16 mouse cellular contexts compared by ENCODE assay signal in the genomic region with DNA sequence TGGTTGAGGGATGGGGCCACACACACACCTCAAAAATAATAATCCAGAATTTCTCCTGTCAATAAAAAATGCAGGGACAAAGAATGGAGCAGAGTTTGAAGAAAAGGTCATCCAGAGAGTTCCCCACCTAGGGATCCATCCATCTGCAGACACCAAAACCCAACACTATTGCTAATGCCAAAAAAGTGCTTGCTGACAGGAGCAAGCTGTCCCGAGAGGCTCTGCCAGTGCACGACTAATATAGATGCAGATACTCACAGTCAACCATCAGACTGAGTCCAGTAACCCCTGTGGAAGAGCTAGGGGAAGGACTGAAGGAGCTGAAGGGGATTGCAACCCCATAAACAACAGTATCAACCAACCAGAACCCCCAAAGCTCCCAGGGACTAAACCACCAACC.
"Had no signal": no experiment of that assay in that cellular context is flagged by ENCODE, and none has a peak within 500 bp of the region (broad histone marks: within the 10 kb centered on the region; RNA-seq: fewer than 3 reads in every experiment).

No protein-coding gene starts in this region.

- DNase-seq: kidney, postnatal 10 days; kidney, postnatal 4 days; liver; lung, adult 18-20 months; thymus, adult 18-20 months; thymus, postnatal 36 days had no signal

- H3K27me3 ChIP-seq: kidney, embryonic 15.5 days; limb, embryonic 13.5 days; liver, embryonic 12.5 days; liver, embryonic 15.5 days; midbrain, embryonic 12.5 days; midbrain, embryonic 15.5 days; neural tube, embryonic 12.5 days; neural tube, embryonic 15.5 days had no signal

- ATAC-seq: liver, embryonic 12.5 days; midbrain, embryonic 15.5 days had no signal

- H3K27ac ChIP-seq: kidney, embryonic 15.5 days; limb, embryonic 10.5 days; limb, embryonic 13.5 days; liver, embryonic 12.5 days; liver, embryonic 15.5 days; macrophage; midbrain, embryonic 12.5 days; midbrain, embryonic 15.5 days; neural tube, embryonic 12.5 days; neural tube, embryonic 15.5 days had no signal

- H3K4me3 ChIP-seq: kidney, embryonic 15.5 days; limb, embryonic 10.5 days; limb, embryonic 13.5 days; liver, embryonic 12.5 days; liver, embryonic 15.5 days; midbrain, embryonic 12.5 days; midbrain, embryonic 15.5 days; neural tube, embryonic 12.5 days; neural tube, embryonic 15.5 days had no signal

- H3K4me1 ChIP-seq: kidney, embryonic 15.5 days; limb, embryonic 10.5 days; limb, embryonic 13.5 days; liver, embryonic 12.5 days; liver, embryonic 15.5 days; midbrain, embryonic 12.5 days; midbrain, embryonic 15.5 days; neural tube, embryonic 12.5 days; neural tube, embryonic 15.5 days had no signal
